Mouse (Mus musculus) megakaryocyte, embryonic 14.5 days (primary cell): ENCODE results near the gene Cphx1.
"Not testable (repeated sequence)": the region's sequence is repeated elsewhere in the genome, so short reads cannot be mapped to it uniquely, and the experiment has no call there.

Experiments used
- FLI1 ChIP-seq: IDR thresholded peaks from 2 replicates; pipeline ENCODE4 v1.6.1; 2012; ENCODE audit warnings: low read length, inconsistent platforms, mixed read lengths
- GATA1 ChIP-seq: IDR thresholded peaks from 3 replicates; pipeline ENCODE4 v1.6.1; 2012; ENCODE audit warnings: mixed read lengths, low read length, inconsistent platforms, borderline replicate concordance

- not testable (repeated sequence) for TF ChIP-seq GATA1, FLI1
Observed at GRCm38 (mm10) chr14:25894566-25894965, 43.5 kb upstream of the Cphx1 start.
